Comparison of ENCODE assay signal across 9 mouse cellular contexts in the genomic region with DNA sequence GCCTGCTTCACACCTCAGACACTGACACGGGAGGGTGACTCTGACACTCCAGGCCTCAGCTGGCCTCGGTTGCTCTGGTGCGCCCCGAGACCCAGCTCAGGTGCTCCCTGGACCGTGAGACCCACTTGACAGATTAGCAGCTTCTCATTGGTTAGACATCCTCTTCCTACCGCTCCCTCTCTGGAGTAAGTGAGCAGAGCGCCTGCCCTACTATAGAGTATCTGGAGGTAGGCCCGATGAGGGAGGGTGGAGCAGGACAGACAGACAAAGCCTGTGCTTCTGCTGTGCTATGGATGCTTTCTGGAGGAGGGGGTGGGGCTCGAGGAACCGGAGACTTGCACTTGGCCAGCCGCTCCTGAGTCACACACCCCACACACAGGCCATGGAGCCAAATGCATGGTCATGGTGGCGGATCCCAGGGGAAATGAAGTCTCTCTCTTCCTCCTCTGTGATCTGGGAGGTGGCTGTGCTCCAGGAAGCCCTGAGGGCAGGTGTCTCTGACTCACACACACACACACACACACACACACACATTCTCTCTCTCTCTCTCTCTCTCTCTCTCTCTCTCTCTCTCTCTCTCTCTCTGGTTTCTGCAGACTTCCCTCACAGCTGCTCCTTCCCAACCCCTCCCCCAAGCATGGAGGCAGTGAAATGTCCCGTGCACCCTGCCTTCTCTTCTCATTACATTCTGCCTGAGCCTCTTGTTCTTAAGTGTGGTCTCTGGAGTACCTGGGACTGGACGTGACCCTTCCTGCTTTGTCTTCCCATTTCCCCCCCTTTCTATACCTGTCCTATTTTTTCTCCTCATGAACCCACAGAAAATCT. TPM values are rescaled to one million over a fixed set of nuclear protein-coding genes. Genes with fewer than 3 reads are reported as not detected.
A peak's percentile ranks its signal among the peaks of the same experiment; 100 is the strongest.
DNase-seq lines count a peak whose midpoint lies in the region; ATAC-seq and TF ChIP-seq lines count a peak whose summit lies in the region.
"Had no signal": no experiment of that assay in that cellular context is flagged by ENCODE, and none has a peak within 500 bp of the region (broad histone marks: within the 10 kb centered on the region; RNA-seq: fewer than 3 reads in every experiment).

No protein-coding gene starts in this region.

- no peaks in the 10 kb centered on the region for H3K4me1 ChIP-seq in hindbrain, postnatal 0 days (ENCODE audit: insufficient read depth, low read length)

- H3K36me3 ChIP-seq in hindbrain, postnatal 0 days (ENCODE audit: insufficient read depth, low read length): no peaks in the 10 kb centered on the region
- H3K36me3 ChIP-seq: limb, embryonic 13.5 days had no signal

- 68% methylated on average over 14 of the region's 14 CpGs for WGBS in hindbrain, postnatal 0 days

- no peaks in the 10 kb centered on the region for H3K9me3 ChIP-seq in hindbrain, postnatal 0 days (ENCODE audit: low read length)
- H3K9me3 ChIP-seq: limb, embryonic 13.5 days had no signal

- ATAC-seq in hindbrain, postnatal 0 days: 0 out of 2 replicates have a peak, but pooled peaks have one; percentile 53
- ATAC-seq in erythroblast, adult 5-6 weeks (replicated peaks; ENCODE audit: low FRiP score, poor library complexity, severe bottlenecking): no peak

- peak; percentile 11 to 27 for DNase-seq in adrenal gland, postnatal 36 days
- no peak for DNase-seq in adrenal gland, adult 18-20 months (ENCODE audit: low spot score in 2 of 2)
- DNase-seq in urinary bladder, postnatal 14 days (ENCODE audit: low spot score): peak; percentile 59
- DNase-seq in urinary bladder, postnatal 25 days (ENCODE audit: low spot score): no peak
- DNase-seq in hindbrain, postnatal 0 days (ENCODE audit: low spot score): peak; percentile 28
- no peak for DNase-seq in B cell, adult 2 months
- DNase-seq in right cerebral cortex, postnatal 14 days: no peak

- H3K9ac ChIP-seq in hindbrain, postnatal 0 days (replicated peaks; ENCODE audit: low read length): no peak overlapping the region
- H3K9ac ChIP-seq: limb, embryonic 13.5 days had no signal

- H3K4me3 ChIP-seq in hindbrain, postnatal 0 days (ENCODE audit: low read length): no peak overlapping the region
- H3K4me3 ChIP-seq: limb, embryonic 13.5 days had no signal

- TF ChIP-seq CTCF in hindbrain, postnatal 0 days (IDR thresholded peaks at IDR 0.05; ENCODE audit: low read depth): no peak

- no peak overlapping the region for H3K27ac ChIP-seq in hindbrain, postnatal 0 days
- H3K27ac ChIP-seq: limb, embryonic 13.5 days had no signal

- H3K4me2 ChIP-seq in hindbrain, postnatal 0 days (ENCODE audit: low read depth, low read length): no peak overlapping the region
- H3K4me2 ChIP-seq: limb, embryonic 13.5 days had no signal

- no peaks in the 10 kb centered on the region for H3K27me3 ChIP-seq in hindbrain, postnatal 0 days (ENCODE audit: insufficient read depth, low read length)

RNA-seq across cellular contexts. Expression of a gene that starts 9.3 kb away (rescaled TPM):
- under 1 TPM; 0.17 to 0.46 TPM for total RNA-seq in adrenal gland, postnatal 36 days (2021)
- total RNA-seq in adrenal gland, adult 18-20 months (2021): under 1 TPM; 0.13 to 0.56 TPM
- 0.26 and 0.29 TPM in 2 replicates for total RNA-seq in hindbrain, postnatal 0 days (2014; rRNA removed)
- polyA plus RNA-seq in hindbrain, postnatal 0 days (2015; fragmentation: Nextera tagmentation; extraction: Ambion mirVana): 0.66 and 0.98 TPM in 2 replicates
- total RNA-seq in erythroblast, adult 5-6 weeks (2015; ENCODE audit: low replicate concordance): not detected in 2 replicates
- total RNA-seq in erythroblast, adult 5-6 weeks (2017; ENCODE audit: low replicate concordance): not detected in 2 replicates

RNA-seq across cellular contexts. Expression of a gene that starts 42.9 kb away (rescaled TPM):
- 10 to 100 TPM in 1 of 2 experiments, 1 to 10 TPM in 1; 9.7 to 15.6 TPM for total RNA-seq in adrenal gland, postnatal 36 days (2021)
- total RNA-seq in adrenal gland, adult 18-20 months (2021): 10 to 100 TPM in 1 of 2 experiments, 1 to 10 TPM in 1; 8.9 to 12.2 TPM
- total RNA-seq in hindbrain, postnatal 0 days (2014; rRNA removed): 20.6 and 24.1 TPM in 2 replicates
- 10.6 and 12.0 TPM in 2 replicates for polyA plus RNA-seq in hindbrain, postnatal 0 days (2015; fragmentation: Nextera tagmentation; extraction: Ambion mirVana)
- total RNA-seq in erythroblast, adult 5-6 weeks (2015; ENCODE audit: low replicate concordance): not detected in 2 replicates
- total RNA-seq in erythroblast, adult 5-6 weeks (2017; ENCODE audit: low replicate concordance): not detected in 2 replicates

Comparison
In these comparisons a context has a peak if more than half of its experiments do, and no peak if none do; other contexts are left out.
1. DNase-seq: peak in adrenal gland, postnatal 36 days (2 of 2), urinary bladder, postnatal 14 days (single experiment) and hindbrain, postnatal 0 days (single experiment); none in adrenal gland, adult 18-20 months (0 of 2), urinary bladder, postnatal 25 days (single experiment), B cell, adult 2 months (0 of 2) and right cerebral cortex, postnatal 14 days (single experiment).
2. RNA of a gene that starts 42.9 kb away (total RNA-seq): 20.6 to 24.1 TPM in hindbrain, postnatal 0 days, 9.7 to 15.6 TPM in adrenal gland, postnatal 36 days and 8.9 to 12.2 TPM in adrenal gland, adult 18-20 months; not detected in erythroblast, adult 5-6 weeks; every median in the first group is over 4 times any median in the second.